Mouse (Mus musculus): ENCODE data around the gene Olfr1283. TPM values are rescaled to one million over a fixed set of nuclear protein-coding genes. Genes with fewer than 3 reads are reported as not detected.
"Not testable (repeated sequence)": the region's sequence is repeated elsewhere in the genome, so short reads cannot be mapped to it uniquely, and the experiment has no call there.

Gene Olfr1283
- total RNA-seq (2021), result not detected

DNA sequence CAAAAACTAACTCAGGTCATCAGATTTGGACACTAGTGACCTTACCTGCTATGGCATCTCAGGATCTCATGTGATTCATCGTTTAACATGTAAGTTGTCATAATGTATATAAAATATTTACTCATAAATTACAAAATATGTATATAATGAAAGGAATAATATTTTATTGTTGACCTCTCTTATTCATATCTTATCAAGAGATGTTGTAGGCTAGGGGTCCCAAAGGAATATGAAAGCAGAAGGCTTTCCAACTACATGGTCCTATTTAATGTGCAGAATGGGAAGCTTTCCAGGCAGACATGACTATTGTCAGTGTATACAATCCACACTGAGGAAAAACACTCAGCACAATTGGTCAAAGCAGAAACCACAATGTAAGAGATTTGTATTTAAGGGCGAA, at the start of gene Olfr1283:
Gene Olfr1283 (plus strand): TSS at position 301 of the 400 bp plus-strand sequence.
- intact Hi-C loops (cut with DNase I), result no loop called here
- DNase-seq (ENCODE audit: low spot score in 2 of 2), result no peak

DNA sequence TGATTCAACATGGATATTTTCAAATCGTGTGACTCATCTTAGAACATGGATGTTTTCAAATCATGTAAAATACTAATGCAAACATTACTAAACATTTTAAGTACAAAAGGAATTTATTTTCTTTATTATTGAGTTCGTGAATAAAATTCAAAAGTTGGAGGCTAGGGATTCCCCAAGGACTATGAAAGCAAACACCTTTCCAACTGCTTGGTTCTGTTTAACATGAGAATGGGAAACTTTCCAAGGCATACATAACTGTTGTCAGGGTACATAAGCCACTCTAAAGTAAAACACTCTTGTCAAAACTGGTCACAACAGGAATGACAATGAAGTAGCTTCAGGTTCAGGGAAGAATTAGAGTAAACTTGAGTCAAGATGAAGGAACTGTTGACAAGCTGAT, 40.4 kb upstream of the Olfr1283 start, which contains the start of gene Olfr1281:
Gene Olfr1281 (plus strand): TSS at position 301 of the 400 bp plus-strand sequence.
- intact Hi-C loops (cut with DNase I), result no loop called here
- no peak for DNase-seq (ENCODE audit: low spot score in 2 of 2)

GRCm38 (mm10) chr2:111333721-111334120, 32.9 kb upstream of the Olfr1283 start:
- intact Hi-C loops (cut with DNase I); DNase-seq (ENCODE audit: low spot score in 2 of 2): not testable (repeated sequence)

GRCm38 (mm10) chr2:111335976-111336375, 30.6 kb upstream of the Olfr1283 start, which contains the start of gene Olfr1282:
TSS of gene Olfr1282 (minus strand) at chr2:111336076.
- intact Hi-C loops (cut with DNase I), result no loop called here
- DNase-seq (ENCODE audit: low spot score in 2 of 2), result no peak

GRCm38 (mm10) chr2:111375222-111375621, 8.6 kb downstream of the Olfr1283 start, which contains the start of gene Olfr1284:
TSS of gene Olfr1284 (plus strand) at chr2:111375522.
- no peak for DNase-seq (ENCODE audit: low spot score in 2 of 2)
- intact Hi-C loops (cut with DNase I), result no loop called here

Other genes with a start within 250 kb of the Olfr1283 start
- not detected for gene Gm15130, start 213.9 kb upstream of the Olfr1283 start, total RNA-seq (2021)
- not detected for gene 4930430A15Rik, start 137.2 kb upstream of the Olfr1283 start, total RNA-seq (2021)
- gene Olfr1275, start 131.5 kb upstream of the Olfr1283 start, total RNA-seq (2021), result not detected
- not detected for gene Olfr1276, start 112.3 kb upstream of the Olfr1283 start, total RNA-seq (2021)
- gene Olfr1277, start 92.7 kb upstream of the Olfr1283 start, total RNA-seq (2021), result not detected
- gene Olfr1278, start 76.7 kb upstream of the Olfr1283 start, total RNA-seq (2021), result not detected
- gene Olfr1279, start 66.2 kb upstream of the Olfr1283 start, total RNA-seq (2021), result not detected
- gene Olfr1280, start 52.8 kb upstream of the Olfr1283 start, total RNA-seq (2021), result not detected
- gene Olfr1281, start 40.3 kb upstream of the Olfr1283 start, total RNA-seq (2021), result not detected
- not detected for gene Olfr1282, start 30.7 kb upstream of the Olfr1283 start, total RNA-seq (2021)
- gene Olfr1284, start 8.7 kb downstream of the Olfr1283 start, total RNA-seq (2021), result not detected
- not detected for gene Olfr1286, start 56.3 kb downstream of the Olfr1283 start, total RNA-seq (2021)
- gene Olfr1287, start 82.4 kb downstream of the Olfr1283 start, total RNA-seq (2021), result not detected
- not detected for gene Olfr1288, start 107.3 kb downstream of the Olfr1283 start, total RNA-seq (2021)
- not detected for gene Olfr1289, start 114.0 kb downstream of the Olfr1283 start, total RNA-seq (2021)
- gene Olfr1290, start 127.0 kb downstream of the Olfr1283 start, total RNA-seq (2021), result not detected
- not detected for gene Olfr1291-ps1, start 130.4 kb downstream of the Olfr1283 start, total RNA-seq (2021)
- gene Olfr1293-ps, start 158.4 kb downstream of the Olfr1283 start, total RNA-seq (2021), result not detected
- not detected for gene Olfr1294, start 173.5 kb downstream of the Olfr1283 start, total RNA-seq (2021)
- not detected for gene Olfr1295, start 202.9 kb downstream of the Olfr1283 start, total RNA-seq (2021)